Mouse (Mus musculus) gastrocnemius, postnatal 10 days (tissue): ENCODE measurements around the gene Smc4. TPM values are rescaled to one million over a fixed set of nuclear protein-coding genes. Genes with fewer than 3 reads are reported as not detected.

ENCODE experiments used
- microRNA-seq, 2 experiments: library from miRNA; unstranded; fragments of <30 nt; microRNA quantifications; one replicate each; pipeline ENCODE4 v1.2.0; 2021
- total RNA-seq, 2 experiments: library from RNA; stranded (reverse); gene quantifications; 2 replicates each; pipeline ENCODE4 v1.2.3; 2021

The Smc4 gene
- total RNA-seq, 2 experiments from 2014 or later = 24.1 to 33.2 TPM

Small RNAs within 50 kb of the gene (microRNA-seq; reads per million reads assigned to microRNA genes)
- gene Mir15b (419 to 553 reads per million in 2 experiments), gene Mir16-2 (162 to 222 reads per million in 2 experiments)

Other genes starting within 250 kb of the Smc4 start
- under 1 TPM; 0.40 to 0.70 TPM for gene 1110032F04Rik, start 135.2 kb upstream of the Smc4 start, total RNA-seq
- gene Ift80, start 168 bp upstream of the Smc4 start, total RNA-seq = 1 to 10 TPM; 4.9 to 7.4 TPM
- gene Trim59, start 40.0 kb downstream of the Smc4 start, total RNA-seq = 10 to 100 TPM in 1 of 2 experiments, 1 to 10 TPM in 1; 7.8 to 12.1 TPM
- gene Kpna4, start 122.4 kb downstream of the Smc4 start, total RNA-seq = 10 to 100 TPM; 64.7 to 65.1 TPM
- not detected for gene Arl14, start 217.7 kb downstream of the Smc4 start, total RNA-seq